Mouse (Mus musculus) midbrain, embryonic 12.5 days (tissue): ENCODE results near the gene Gm10799. TPM values are rescaled to one million over a fixed set of nuclear protein-coding genes. Genes with fewer than 3 reads are reported as not detected.
"Not testable (repeated sequence)": the region's sequence is repeated elsewhere in the genome, so short reads cannot be mapped to it uniquely, and the experiment has no call there.

Experiments
- ATAC-seq: fragments of 200-750 bp; cut with Nextera tagmentation; 2 replicates; pipeline ENCODE4 v1.8.0; 2017; ENCODE audit warnings: low read depth, moderate TSS enrichment, moderate library complexity; ENCODE audit not compliant: low FRiP score
- H3K27ac ChIP-seq: fragments of 300-500 bp; sonication (generic); replicated peaks from 2 replicates; pipeline ENCODE4 v1.5.1; 2016; ENCODE audit warnings: mild to moderate bottlenecking
- H3K27me3 ChIP-seq: fragments of 300-500 bp; sonication (generic); 2 replicates; pipeline ENCODE4 v1.6.1; 2016; ENCODE audit warnings: mild to moderate bottlenecking
- H3K36me3 ChIP-seq: fragments of 300-500 bp; sonication (generic); 2 replicates; pipeline ENCODE4 v1.6.1; 2016
- H3K4me1 ChIP-seq: fragments of 300-500 bp; sonication (generic); 2 replicates; pipeline ENCODE4 v1.6.1; 2016
- H3K4me2 ChIP-seq: fragments of 300-500 bp; sonication (generic); replicated peaks from 2 replicates; pipeline ENCODE4 v1.6.1; 2016; ENCODE audit warnings: mild to moderate bottlenecking, moderate library complexity
- H3K4me3 ChIP-seq: fragments of 300-500 bp; sonication (generic); 2 replicates; pipeline ENCODE4 v1.5.1; 2016; ENCODE audit warnings: mild to moderate bottlenecking
- H3K9ac ChIP-seq: fragments of 300-500 bp; sonication (generic); replicated peaks from 2 replicates; pipeline ENCODE4 v1.6.1; 2016; ENCODE audit warnings: mild to moderate bottlenecking, moderate library complexity
- H3K9me3 ChIP-seq: fragments of 300-500 bp; sonication (generic); 2 replicates; pipeline ENCODE4 v1.6.1; 2016; ENCODE audit warnings: mild to moderate bottlenecking
- WGBS: fragments of 180-500 bp; shearing (Covaris S2); methylation state at CpG from one replicate; pipeline ENCODE4 v1.1.7; 2016; 5-methylcytosine and 5-hydroxymethylcytosine counted together
- polyA plus RNA-seq: library from polyadenylated mRNA; unstranded; fragments of >200 nt; fragmentation: Nextera tagmentation; extraction: Ambion mirVana; gene quantifications from 2 replicates; pipeline ENCODE4 v1.2.1, GENCODE M21; 2016

The Gm10799 gene
- not detected in 2 replicates for polyA plus RNA-seq

DNA sequence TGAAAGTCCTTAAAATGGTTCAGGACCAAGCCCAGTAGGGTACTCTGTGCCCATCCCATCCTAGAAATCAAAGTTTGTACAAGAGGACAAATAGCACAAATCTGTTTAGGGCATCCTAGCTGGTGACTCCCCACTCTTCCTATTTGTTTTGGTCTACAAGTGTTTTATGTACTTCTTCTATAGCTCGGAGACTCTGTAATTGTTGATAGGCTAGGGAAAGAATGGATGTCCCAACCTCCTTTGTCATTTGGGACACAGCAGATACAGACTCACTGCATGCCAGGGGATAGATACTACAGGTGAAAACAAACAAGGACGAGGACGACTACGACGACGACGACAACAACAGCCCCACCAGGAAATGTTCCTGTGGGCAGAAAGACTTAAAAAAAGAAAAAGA is at the start of gene Gm10799:
TSS of gene Gm10799 (minus strand) at position 101 of the 400 bp plus-strand sequence.
- H3K9ac ChIP-seq, H3K9me3 ChIP-seq, ATAC-seq, H3K4me1 ChIP-seq, H3K27me3 ChIP-seq, H3K4me3 ChIP-seq, H3K4me2 ChIP-seq, H3K27ac ChIP-seq, H3K36me3 ChIP-seq: not testable (repeated sequence)
- 93% methylated on average over 7 of the region's 7 CpGs for WGBS

DNA sequence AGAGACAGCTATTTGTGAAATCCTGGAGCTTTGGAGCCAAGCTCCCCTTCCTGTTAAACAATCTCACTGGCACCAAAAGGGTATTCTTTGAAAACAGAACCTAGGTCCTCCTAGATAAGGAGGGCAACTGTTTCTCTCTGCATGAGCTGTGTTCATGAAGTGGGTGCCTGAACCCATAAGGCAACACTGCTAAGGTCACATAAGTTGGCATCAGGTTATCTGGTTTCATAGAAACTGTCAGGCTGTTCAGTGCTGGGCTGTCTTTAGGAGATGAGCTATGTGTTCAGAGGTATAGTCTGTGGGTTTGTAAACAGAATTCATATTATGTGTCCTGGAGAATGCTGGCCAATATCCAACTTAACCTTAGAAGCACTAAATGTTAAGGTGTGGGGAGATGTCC is 48.8 kb upstream of the Gm10799 start:
- H3K27ac ChIP-seq, H3K36me3 ChIP-seq, H3K27me3 ChIP-seq, H3K4me3 ChIP-seq, H3K4me2 ChIP-seq, H3K9me3 ChIP-seq, H3K9ac ChIP-seq, ATAC-seq, H3K4me1 ChIP-seq: not testable (repeated sequence)

DNA sequence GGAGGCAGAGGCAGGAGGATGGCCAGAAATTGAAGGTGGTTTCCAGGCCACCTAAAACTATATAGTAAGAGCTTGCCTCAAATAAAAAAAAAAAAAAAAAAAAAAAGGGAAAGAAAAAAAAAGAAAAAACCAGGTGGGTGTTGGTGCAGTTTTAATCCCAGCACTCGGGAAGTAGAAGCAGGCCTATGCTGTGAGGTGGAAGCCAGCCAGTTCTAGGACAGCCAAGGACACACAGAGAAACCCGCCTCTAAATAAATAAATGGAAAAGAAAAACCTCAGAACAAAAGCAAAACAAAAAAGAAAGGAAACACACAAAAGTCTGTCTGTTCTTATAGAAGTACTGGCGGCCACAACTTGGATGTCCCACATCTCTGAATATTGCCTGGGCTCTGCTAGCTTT is 46.5 kb upstream of the Gm10799 start:
- H3K27me3 ChIP-seq: no peaks in the 10 kb centered on the region
- 85% methylated on average over 3 of the region's 3 CpGs for WGBS
- H3K4me2 ChIP-seq: no peak overlapping the region
- no peaks in the 10 kb centered on the region for H3K9me3 ChIP-seq
- no peak overlapping the region for H3K9ac ChIP-seq
- no peak for ATAC-seq
- H3K27ac ChIP-seq: no peak overlapping the region
- H3K36me3 ChIP-seq: no peaks in the 10 kb centered on the region
- H3K4me3 ChIP-seq: no peak overlapping the region
- H3K4me1 ChIP-seq: no peaks in the 10 kb centered on the region

DNA sequence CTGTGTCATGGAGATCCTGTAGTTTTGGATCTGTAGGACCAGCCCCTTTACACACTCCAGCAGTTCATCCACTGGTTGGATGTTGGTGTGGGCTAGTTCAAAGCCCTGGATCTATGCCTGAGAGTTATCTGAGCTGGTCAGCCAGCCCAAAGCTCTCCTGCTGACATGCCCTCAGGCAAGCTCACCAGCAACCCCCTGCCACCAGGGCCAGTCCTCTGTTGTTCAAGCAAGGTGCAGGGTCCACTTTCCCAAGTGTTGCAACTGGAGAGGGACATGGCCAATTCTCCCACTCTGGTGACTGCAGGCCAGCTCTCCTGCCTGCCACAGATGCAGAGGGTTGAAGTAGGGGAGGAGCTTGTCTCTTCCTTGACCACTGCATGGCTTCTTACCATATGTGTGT is 45.2 kb upstream of the Gm10799 start:
- not testable (repeated sequence) for H3K4me1 ChIP-seq, H3K4me3 ChIP-seq, H3K36me3 ChIP-seq, H3K9me3 ChIP-seq, H3K27ac ChIP-seq, H3K27me3 ChIP-seq, ATAC-seq, H3K4me2 ChIP-seq, H3K9ac ChIP-seq

DNA sequence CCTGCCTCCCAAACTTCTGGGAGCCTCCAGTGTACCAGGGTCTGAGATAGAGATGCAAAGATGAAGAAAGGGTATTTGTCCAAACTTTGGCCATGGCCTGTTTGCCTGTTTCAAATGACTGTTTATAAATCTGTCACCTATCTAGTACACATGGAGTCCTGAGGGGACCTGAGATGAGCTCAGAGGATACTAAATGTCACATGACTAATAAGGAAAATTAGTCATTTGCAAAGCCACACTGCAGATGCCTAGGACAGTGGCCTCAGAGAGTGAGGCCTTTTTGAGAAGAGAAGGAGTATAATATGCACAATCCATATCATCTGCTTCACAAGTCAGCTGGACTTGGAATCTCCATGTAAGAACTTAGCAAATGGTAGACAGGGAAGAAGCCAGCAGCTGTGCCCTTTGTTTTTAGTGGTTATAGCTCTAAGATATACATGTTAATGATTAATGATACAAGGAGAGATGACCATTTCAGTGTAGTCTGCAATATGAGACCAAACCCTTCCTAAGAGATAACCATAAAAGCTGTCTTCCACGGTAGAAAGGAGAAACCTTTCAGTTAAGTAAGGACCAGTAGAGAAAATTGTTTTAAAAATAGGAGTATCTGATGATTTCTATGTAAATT is 42.9 kb upstream of the Gm10799 start:
- H3K4me3 ChIP-seq, H3K4me2 ChIP-seq, H3K9me3 ChIP-seq, ATAC-seq, H3K27ac ChIP-seq, H3K27me3 ChIP-seq, H3K4me1 ChIP-seq, H3K9ac ChIP-seq, H3K36me3 ChIP-seq: not testable (repeated sequence)
- no CpG with 5 or more reads among the region's 1 CpGs for WGBS

DNA sequence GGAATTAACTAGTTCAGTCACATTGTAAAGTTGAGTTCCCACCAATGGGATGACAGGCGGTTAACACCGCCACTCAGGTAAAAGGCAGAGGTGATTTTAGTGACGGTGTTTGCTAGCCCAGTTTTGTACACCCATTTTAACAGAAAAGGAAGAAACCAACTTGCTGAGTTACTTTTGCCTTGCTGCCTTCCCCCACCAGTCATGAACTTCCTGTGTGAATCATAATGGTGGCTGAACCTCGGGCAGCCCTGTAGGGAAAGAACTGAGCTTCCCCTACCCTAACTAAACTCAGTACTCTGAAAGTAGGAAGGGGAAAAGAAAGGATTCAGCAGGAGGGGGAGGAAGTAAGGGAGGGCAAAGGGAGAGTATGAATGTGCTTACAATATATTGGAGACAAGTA is 41.7 kb upstream of the Gm10799 start:
- no peak for ATAC-seq
- Histone ChIP-seq H3K4me1 (no peaks in the 10 kb centered on the region), H3K4me2 (no peak overlapping the region), H3K9ac (no peak overlapping the region), H3K36me3 (no peaks in the 10 kb centered on the region), H3K4me3 (no peak overlapping the region), H3K27me3 (no peaks in the 10 kb centered on the region), H3K27ac (no peak overlapping the region), H3K9me3 (no peaks in the 10 kb centered on the region)
- 90% methylated on average over 4 of the region's 4 CpGs for WGBS

DNA sequence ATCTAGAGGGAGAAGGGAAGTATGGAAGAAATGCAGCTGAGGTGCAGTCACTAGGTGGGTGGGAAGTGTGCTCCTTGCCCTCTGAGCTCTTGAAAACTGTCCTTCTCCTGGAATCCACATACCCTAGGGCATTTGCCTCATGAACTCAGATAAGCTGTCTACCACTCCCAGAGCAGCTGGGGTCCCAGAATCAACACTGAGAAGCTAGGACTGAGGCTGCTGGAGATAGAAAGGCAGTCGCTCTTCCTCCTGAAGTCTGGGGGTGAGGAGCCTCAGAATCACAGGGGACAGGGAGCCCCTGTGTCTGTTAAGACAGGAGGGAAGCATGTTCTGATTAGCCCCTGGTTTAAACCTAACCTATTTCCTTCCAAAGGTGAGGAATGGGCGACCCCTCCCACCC is 41.2 kb upstream of the Gm10799 start:
- 80% methylated on average over 2 of the region's 2 CpGs for WGBS
- Histone ChIP-seq H3K27me3 (no peaks in the 10 kb centered on the region), H3K36me3 (no peaks in the 10 kb centered on the region), H3K4me1 (no peaks in the 10 kb centered on the region), H3K4me3 (no peak overlapping the region), H3K9me3 (no peaks in the 10 kb centered on the region), H3K4me2 (no peak overlapping the region), H3K27ac (no peak overlapping the region), H3K9ac (no peak overlapping the region)
- ATAC-seq: no peak

DNA sequence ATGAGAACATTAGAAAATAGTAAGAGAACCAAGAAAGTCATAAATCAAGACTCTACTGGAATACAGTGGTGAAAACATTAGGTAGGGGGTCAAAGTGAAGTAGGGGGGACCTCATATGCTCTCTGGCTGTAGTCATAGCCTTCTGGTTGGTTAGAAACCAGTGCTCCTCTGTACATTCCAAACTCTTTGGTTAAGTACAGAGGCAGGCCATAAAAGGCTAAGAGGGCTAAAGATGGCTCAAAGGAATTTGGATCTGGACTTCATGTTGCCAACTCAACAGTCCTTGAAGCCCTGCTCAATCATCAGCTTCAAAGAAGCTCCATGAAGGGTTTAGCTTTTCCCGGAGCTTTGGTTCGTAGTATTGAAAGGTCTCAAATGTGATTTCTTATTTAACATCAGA is 40.7 kb upstream of the Gm10799 start:
- H3K9me3 ChIP-seq, H3K27me3 ChIP-seq, H3K4me3 ChIP-seq, H3K4me2 ChIP-seq, H3K27ac ChIP-seq, H3K36me3 ChIP-seq, ATAC-seq, H3K9ac ChIP-seq, H3K4me1 ChIP-seq: not testable (repeated sequence)
- WGBS: 95% methylated on average over 2 of the region's 2 CpGs

DNA sequence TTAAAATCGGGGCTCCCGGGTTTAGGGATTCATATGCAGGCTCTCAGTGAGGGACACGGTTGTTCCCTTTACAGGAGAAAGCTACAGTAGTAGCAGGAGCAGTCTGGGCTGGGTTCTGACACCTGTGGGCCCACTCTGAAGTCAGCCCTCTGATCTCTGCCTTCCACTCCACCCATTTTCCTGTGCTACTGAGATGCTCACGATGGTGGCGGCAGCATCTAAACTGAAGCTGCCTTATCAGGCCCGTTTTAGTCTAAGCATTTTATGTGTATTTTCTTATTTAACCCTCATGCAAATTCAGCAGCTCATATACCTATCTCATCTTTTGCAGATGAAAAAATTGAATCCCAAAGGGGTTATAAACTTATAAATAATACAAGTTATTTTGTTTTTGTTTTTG is 36.5 kb upstream of the Gm10799 start:
- H3K9me3 ChIP-seq: no peaks in the 10 kb centered on the region
- no peak overlapping the region for H3K4me3 ChIP-seq
- H3K36me3 ChIP-seq: no peaks in the 10 kb centered on the region
- H3K27me3 ChIP-seq: no peaks in the 10 kb centered on the region
- ATAC-seq: no peak
- no peak overlapping the region for H3K4me2 ChIP-seq
- H3K27ac ChIP-seq: no peak overlapping the region
- no peaks in the 10 kb centered on the region for H3K4me1 ChIP-seq
- H3K9ac ChIP-seq: no peak overlapping the region
- WGBS: 89% methylated on average over 6 of the region's 6 CpGs

DNA sequence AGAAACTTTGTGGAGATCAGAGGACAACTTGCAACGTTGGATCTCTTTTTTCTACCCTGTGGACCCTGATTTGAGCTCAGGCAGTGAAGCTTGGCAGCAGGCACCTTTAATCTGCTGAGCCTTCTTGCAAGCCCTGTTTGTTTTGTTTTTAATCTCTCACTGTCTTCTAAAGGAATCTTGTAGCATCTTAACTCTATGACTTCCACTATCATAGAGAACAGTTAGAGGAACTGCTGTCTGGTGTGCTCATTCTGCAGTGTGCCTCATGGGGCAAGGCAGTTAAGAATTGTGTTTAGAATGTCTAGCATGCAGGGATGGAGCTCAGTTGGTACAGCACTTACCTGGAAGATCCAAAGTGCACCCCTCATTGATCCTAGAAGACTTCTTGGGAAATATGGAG is 31.6 kb upstream of the Gm10799 start:
- no peaks in the 10 kb centered on the region for H3K36me3 ChIP-seq
- H3K4me2 ChIP-seq: no peak overlapping the region
- H3K9me3 ChIP-seq: no peaks in the 10 kb centered on the region
- ATAC-seq: no peak
- H3K9ac ChIP-seq: no peak overlapping the region
- peaks cover 11% of the 10 kb centered on the region for H3K4me1 ChIP-seq
- no peak overlapping the region for H3K4me3 ChIP-seq
- no peak overlapping the region for H3K27ac ChIP-seq
- WGBS: 26% methylated on average over 1 of the region's 1 CpGs
- no peaks in the 10 kb centered on the region for H3K27me3 ChIP-seq

DNA sequence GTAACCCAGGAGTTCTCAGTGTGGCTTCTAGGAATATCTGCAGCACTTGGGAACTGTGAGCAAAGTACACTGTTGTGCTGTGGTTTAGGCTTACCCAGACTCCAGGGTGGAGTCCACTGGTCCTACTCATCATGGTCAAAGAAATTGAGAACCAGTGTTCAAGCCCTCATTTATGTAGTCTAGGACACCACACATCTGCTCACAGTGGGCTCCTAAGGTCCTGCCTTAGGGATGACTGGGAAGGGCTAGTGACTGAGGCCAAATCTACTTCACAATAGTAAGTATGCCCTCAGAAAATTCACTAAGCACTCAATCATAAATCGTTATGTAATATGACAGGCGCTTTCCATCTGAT is 30.9 kb upstream of the Gm10799 start:
- Histone ChIP-seq H3K27ac (no peak overlapping the region), H3K27me3 (no peaks in the 10 kb centered on the region), H3K9me3 (no peaks in the 10 kb centered on the region), H3K4me3 (no peak overlapping the region), H3K4me1 (peaks cover 11% of the 10 kb centered on the region), H3K9ac (no peak overlapping the region), H3K4me2 (no peak overlapping the region), H3K36me3 (no peaks in the 10 kb centered on the region)
- 90% methylated on average over 2 of the region's 2 CpGs for WGBS
- no peak for ATAC-seq

DNA sequence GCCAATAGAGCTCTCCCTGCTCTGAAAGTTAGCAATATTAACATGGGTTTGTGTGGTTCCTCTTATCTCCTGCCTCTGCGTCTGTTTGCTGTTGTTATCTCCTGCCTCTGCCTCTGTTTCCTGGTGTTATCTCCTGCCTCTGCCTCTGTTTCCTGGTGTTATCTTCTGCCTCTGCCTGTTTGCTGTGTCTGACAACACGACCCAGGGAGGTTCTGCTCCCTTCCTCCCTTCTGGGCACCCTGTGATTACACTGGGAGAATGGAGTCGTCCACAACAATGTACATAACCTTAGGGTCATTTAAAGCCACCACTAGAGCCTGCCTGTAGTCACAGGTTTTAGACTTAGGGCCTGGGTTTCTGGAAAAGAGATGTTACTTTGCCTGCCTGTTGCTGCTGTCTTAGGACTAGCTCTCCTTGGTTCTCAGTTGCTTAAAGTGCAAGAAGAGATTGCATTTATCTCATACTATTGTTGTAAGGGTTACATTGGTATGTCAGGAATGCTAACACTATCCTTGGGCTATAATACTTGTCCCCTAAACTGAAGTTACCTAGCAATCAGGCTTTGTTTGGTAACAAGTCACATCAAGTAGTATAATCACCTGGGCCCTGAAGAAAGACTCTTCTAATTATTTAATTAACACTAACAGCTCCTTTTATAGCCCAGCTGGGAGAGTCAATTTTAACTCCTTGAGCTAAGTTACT is 30.3 kb upstream of the Gm10799 start:
- Histone ChIP-seq H3K27ac (no peak overlapping the region), H3K4me1 (peaks cover 11% of the 10 kb centered on the region), H3K9ac (no peak overlapping the region), H3K27me3 (no peaks in the 10 kb centered on the region), H3K4me3 (no peak overlapping the region), H3K4me2 (no peak overlapping the region), H3K36me3 (no peaks in the 10 kb centered on the region), H3K9me3 (no peaks in the 10 kb centered on the region)
- ATAC-seq: no peak
- 50% methylated on average over 3 of the region's 3 CpGs for WGBS

DNA sequence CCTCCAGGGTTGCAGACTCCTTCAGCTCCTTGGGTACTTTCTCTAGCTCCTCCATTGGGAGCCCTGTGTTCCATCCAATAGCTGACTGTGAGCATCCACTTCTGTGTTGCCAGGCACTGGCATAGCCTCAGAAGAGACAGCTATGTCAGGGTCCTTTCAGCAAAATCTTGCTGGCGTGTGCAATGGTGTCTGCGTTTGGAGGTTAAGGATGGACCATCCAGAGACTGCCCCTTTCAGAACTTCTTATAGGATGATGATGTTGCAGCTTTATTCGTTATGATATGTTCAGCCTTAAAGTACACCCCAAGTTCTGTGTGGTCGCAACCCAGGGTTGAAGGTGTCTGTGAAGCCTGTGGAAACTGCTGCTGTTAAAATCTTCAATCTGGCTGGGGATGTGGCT is 29.0 kb upstream of the Gm10799 start:
- H3K9me3 ChIP-seq, ATAC-seq, H3K27ac ChIP-seq, H3K9ac ChIP-seq, H3K36me3 ChIP-seq, H3K4me3 ChIP-seq, H3K4me2 ChIP-seq, H3K27me3 ChIP-seq: not testable (repeated sequence)
- H3K4me1 ChIP-seq: peaks cover 11% of the 10 kb centered on the region
- WGBS: 91% methylated on average over 4 of the region's 4 CpGs
